Mouse (Mus musculus) intestine, postnatal 0 days (tissue): ENCODE measurements around the gene Slc11a1. TPM values are rescaled to one million over a fixed set of nuclear protein-coding genes. Genes with fewer than 3 reads are reported as not detected.

Experiments
- ATAC-seq: fragments of 200-750 bp; cut with Nextera tagmentation; 2 replicates; pipeline ENCODE4 v1.8.0; 2017; ENCODE audit warnings: mild to moderate bottlenecking, moderate TSS enrichment, moderate library complexity
- H3K27ac ChIP-seq: fragments of 300-500 bp; sonication (generic); 2 replicates; pipeline ENCODE4 v1.5.1; 2014; ENCODE audit warnings: mild to moderate bottlenecking, low read depth, low read length, moderate library complexity
- H3K27me3 ChIP-seq: fragments of 300-500 bp; sonication (generic); replicated peaks from 2 replicates; pipeline ENCODE4 v1.6.1; 2014; ENCODE audit warnings: low read length, mixed read lengths; ENCODE audit not compliant: control insufficient read depth, insufficient read depth
- H3K36me3 ChIP-seq: fragments of 300-500 bp; sonication (generic); 2 replicates; pipeline ENCODE4 v1.6.1; 2014; ENCODE audit warnings: mild to moderate bottlenecking, moderate library complexity; ENCODE audit not compliant: control insufficient read depth, insufficient read depth
- H3K4me1 ChIP-seq: fragments of 300-500 bp; sonication (generic); replicated peaks from 2 replicates; pipeline ENCODE4 v1.6.1; 2014; ENCODE audit warnings: antibody characterized with exemption, low read length, mixed read lengths; ENCODE audit not compliant: control insufficient read depth, insufficient read depth
- H3K4me2 ChIP-seq: fragments of 300-500 bp; sonication (generic); replicated peaks from 2 replicates; pipeline ENCODE4 v1.6.1; 2014; ENCODE audit warnings: low read depth, mild to moderate bottlenecking, moderate library complexity
- H3K4me3 ChIP-seq: fragments of 300-500 bp; sonication (generic); 2 replicates; pipeline ENCODE4 v1.5.1; 2014; ENCODE audit warnings: low read depth, low read length
- H3K9ac ChIP-seq: fragments of 300-500 bp; sonication (generic); 2 replicates; pipeline ENCODE4 v1.6.1; 2014; ENCODE audit warnings: mild to moderate bottlenecking, low read depth, low read length
- H3K9me3 ChIP-seq: fragments of 300-500 bp; sonication (generic); 2 replicates; pipeline ENCODE4 v1.6.1; 2016; ENCODE audit warnings: mixed run types; ENCODE audit not compliant: control insufficient read depth
- CTCF ChIP-seq: sonication (generic); IDR thresholded peaks from 2 replicates; pipeline ENCODE4 v1.5.1; 2016; ENCODE audit warnings: low read depth, mild to moderate bottlenecking, control low read depth, antibody characterized with exemption, moderate library complexity
- WGBS: fragments of 180-500 bp; shearing (Covaris S2); extraction: QIAGEN DNeasy Blood & Tissue Kit; methylation state at CpG from one replicate; pipeline ENCODE4 v1.1.7; 2014; 5-methylcytosine and 5-hydroxymethylcytosine counted together
- microRNA counts: library from miRNA; unstranded; fragments of <30 nt; microRNA quantifications from one replicate; lab custom pipeline; 2016
- microRNA-seq: library from miRNA; unstranded; fragments of <30 nt; microRNA quantifications from one replicate; pipeline ENCODE4, GENCODE M21; 2016
- polyA plus RNA-seq: library from polyadenylated mRNA; unstranded; fragments of >200 nt; fragmentation: Nextera tagmentation; extraction: Ambion mirVana; gene quantifications from 2 replicates; pipeline ENCODE4 v1.2.1, GENCODE M21; 2015

Gene Slc11a1
- polyA plus RNA-seq, 1 experiment from 2014 or later = 4.3 TPM

- no peaks in the 10 kb centered on the region for H3K9me3 ChIP-seq
- no peak overlapping the region for H3K4me3 ChIP-seq
- no peak overlapping the region for H3K9ac ChIP-seq
- TF ChIP-seq CTCF = no peak
- H3K27me3 ChIP-seq = no peaks in the 10 kb centered on the region
- H3K36me3 ChIP-seq = peaks cover 60% of the 10 kb centered on the region
- H3K4me2 ChIP-seq = no peak overlapping the region
- WGBS = 72% methylated on average over 9 of the region's 9 CpGs
- 0 out of 2 replicates have a peak, but pooled peaks cover 2% of the 10 kb centered on the region for H3K4me1 ChIP-seq
- ATAC-seq = no peak
- no peak overlapping the region for H3K27ac ChIP-seq
Measured at GRCm38 (mm10) chr1:74419440-74419794, 44.4 kb downstream of the Slc11a1 start.

GRCm38 (mm10) chr1:74423147-74423546 lies 48.2 kb downstream of the Slc11a1 start:
- H3K36me3 ChIP-seq = peaks cover 85% of the 10 kb centered on the region
- no peak overlapping the region for H3K27ac ChIP-seq
- 56% methylated on average over 8 of the region's 8 CpGs for WGBS

DNA sequence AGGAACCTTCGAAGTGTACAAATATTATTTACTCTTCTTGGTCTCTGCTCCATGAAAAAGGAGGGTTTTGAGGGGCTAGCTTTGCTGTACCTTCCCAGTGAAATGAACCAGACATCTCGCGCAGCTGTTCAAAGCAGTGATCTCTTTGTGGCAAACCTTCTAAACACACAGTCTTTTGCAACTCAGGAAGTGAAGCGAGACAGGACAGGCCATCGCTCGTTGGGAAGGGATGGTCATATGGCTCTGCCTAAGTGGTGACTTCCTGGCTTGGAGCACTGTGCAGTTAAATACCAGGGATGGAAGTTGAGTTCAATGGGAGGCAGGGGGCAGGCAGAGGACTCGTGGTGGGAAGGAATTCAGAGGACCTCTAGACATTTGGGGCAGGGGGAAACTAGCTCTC lies 50.9 kb downstream of the Slc11a1 start:
- no peak for ATAC-seq
- Histone ChIP-seq H3K4me2 (no peak overlapping the region), H3K36me3 (peaks cover 94% of the 10 kb centered on the region), H3K9me3 (no peaks in the 10 kb centered on the region), H3K4me1 (no peaks in the 10 kb centered on the region), H3K27ac (no peak overlapping the region), H3K9ac (no peak overlapping the region), H3K4me3 (no peak overlapping the region), H3K27me3 (no peaks in the 10 kb centered on the region)
- WGBS = 50% methylated on average over 7 of the region's 7 CpGs
- 0 out of 2 replicates have a peak, but pooled peaks have one; percentile 8 for TF ChIP-seq CTCF

More at GRCm38 (mm10) chr1:74423147-74423546, 48.2 kb downstream of the Slc11a1 start:
- Histone ChIP-seq H3K4me1 (0 out of 2 replicates have a peak, but pooled peaks cover 2% of the 10 kb centered on the region), H3K9ac (no peak overlapping the region), H3K4me2 (no peak overlapping the region), H3K4me3 (no peak overlapping the region), H3K27me3 (no peaks in the 10 kb centered on the region), H3K9me3 (no peaks in the 10 kb centered on the region)
- ATAC-seq = no peak
- TF ChIP-seq CTCF = no peak

DNA sequence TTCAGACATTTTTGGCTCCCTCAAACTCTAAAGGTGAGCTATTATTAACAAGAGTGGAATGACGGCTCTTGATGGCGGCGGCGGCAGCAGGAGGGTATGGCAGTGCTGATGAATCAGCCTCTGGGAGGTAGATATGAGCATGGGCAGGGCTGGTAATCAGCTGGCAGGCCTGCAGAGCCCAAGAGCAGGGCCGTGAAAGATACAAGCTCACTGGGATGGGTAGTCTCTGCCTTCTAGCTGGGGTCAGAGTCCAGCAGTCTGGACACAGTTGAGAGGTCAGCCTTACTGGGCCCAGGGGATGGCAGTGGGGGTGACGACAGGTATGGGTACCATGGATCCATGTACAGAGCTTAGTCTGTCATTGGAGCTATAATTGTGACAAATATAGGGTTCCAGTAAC lies 58.2 kb downstream of the Slc11a1 start:
- TF ChIP-seq CTCF = no peak
- H3K4me3 ChIP-seq = no peak overlapping the region
- H3K27ac ChIP-seq = peak overlapping the region; percentile 82; the same call in 1 of the 2 replicates
- H3K4me2 ChIP-seq = no peak overlapping the region
- peaks cover 61% of the 10 kb centered on the region for H3K36me3 ChIP-seq
- peaks cover 10% of the 10 kb centered on the region for H3K4me1 ChIP-seq
- no peaks in the 10 kb centered on the region for H3K9me3 ChIP-seq
- H3K27me3 ChIP-seq = no peaks in the 10 kb centered on the region
- WGBS = 41% methylated on average over 6 of the region's 6 CpGs
- H3K9ac ChIP-seq = no peak overlapping the region
- ATAC-seq = peak; percentile 29

- Histone ChIP-seq H3K36me3 (peaks cover 56% of the 10 kb centered on the region), H3K27me3 (no peaks in the 10 kb centered on the region), H3K4me2 (no peak overlapping the region), H3K4me1 (peaks cover 10% of the 10 kb centered on the region), H3K9me3 (no peaks in the 10 kb centered on the region), H3K27ac (peak overlapping the region; percentile 82), H3K4me3 (no peak overlapping the region), H3K9ac (no peak overlapping the region)
- no peak for TF ChIP-seq CTCF
- ATAC-seq = peak; percentile 46
- WGBS = 19% methylated on average over 5 of the region's 5 CpGs
Measured at GRCm38 (mm10) chr1:74434596-74434995, 59.6 kb downstream of the Slc11a1 start.

DNA sequence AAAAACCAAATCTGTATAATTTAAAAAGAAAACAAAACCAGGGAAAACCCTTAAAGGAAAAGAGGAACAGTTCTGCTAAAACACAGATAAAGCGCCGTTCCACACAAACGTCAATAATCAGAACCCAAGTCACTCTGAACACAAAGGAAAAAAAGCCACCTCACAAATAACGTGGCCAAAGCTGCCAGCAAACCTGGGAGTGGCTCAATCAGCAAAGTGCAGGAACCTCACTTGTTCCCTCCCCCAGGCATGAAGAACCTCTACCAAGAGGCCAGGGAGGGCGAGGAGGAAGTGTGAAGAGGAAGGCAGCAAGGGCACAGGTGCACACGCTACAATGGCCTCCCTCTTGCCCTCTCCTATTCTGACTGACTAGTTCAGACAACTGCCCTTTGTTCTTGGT lies 60.6 kb downstream of the Slc11a1 start:
- ATAC-seq = peak; percentile 71
- no peaks in the 10 kb centered on the region for H3K9me3 ChIP-seq
- peak overlapping the region; percentile 82 for H3K27ac ChIP-seq
- no peaks in the 10 kb centered on the region for H3K27me3 ChIP-seq
- H3K4me3 ChIP-seq = no peak overlapping the region
- H3K36me3 ChIP-seq = peaks cover 49% of the 10 kb centered on the region
- H3K9ac ChIP-seq = no peak overlapping the region
- peaks cover 10% of the 10 kb centered on the region for H3K4me1 ChIP-seq
- 42% methylated on average over 6 of the region's 6 CpGs for WGBS
- H3K4me2 ChIP-seq = no peak overlapping the region
- TF ChIP-seq CTCF = no peak

MicroRNA genes within 50 kb of the gene (microRNA counts, 519-probe panel; counts per million panel counts)
- microRNA mmu-miR-26b (lab: Ali Mortazavi, UCI) = 4,768 counts per million, percentile 80 among the panel's probes with 10 or more counts

Small RNA genes lying within 50 kb of the gene (microRNA-seq; reads per million reads assigned to microRNA genes)
- gene Mir26b = 35,500 reads per million, percentile 98 among the genes with 10 or more reads in this experiment

Other genes with a start within 250 kb of the Slc11a1 start
- 0.10 TPM in 1 of 2 replicates, not detected in the other for gene Rufy4, start 249.7 kb upstream of the Slc11a1 start, polyA plus RNA-seq
- gene Cxcr2, start 221.2 kb upstream of the Slc11a1 start, polyA plus RNA-seq = 0.07 TPM in 2 replicates
- gene Cxcr1, start 180.6 kb upstream of the Slc11a1 start, polyA plus RNA-seq = not detected in 2 replicates
- gene Arpc2, start 139.1 kb upstream of the Slc11a1 start, polyA plus RNA-seq = 528 and 529 TPM in 2 replicates
- 0.78 and 0.93 TPM in 2 replicates for gene Gpbar1, start 96.6 kb upstream of the Slc11a1 start, polyA plus RNA-seq
- gene Aamp, start 90.5 kb upstream of the Slc11a1 start, polyA plus RNA-seq = 130 and 136 TPM in 2 replicates
- 103 and 107 TPM in 2 replicates for gene Pnkd, start 90.3 kb upstream of the Slc11a1 start, polyA plus RNA-seq
- 47.4 and 49.1 TPM in 2 replicates for gene Tmbim1, start 69.6 kb upstream of the Slc11a1 start, polyA plus RNA-seq
- gene Catip, start 13.1 kb upstream of the Slc11a1 start, polyA plus RNA-seq = 0.25 and 0.33 TPM in 2 replicates
- 48.9 and 52.4 TPM in 2 replicates for gene Ctdsp1, start 16.3 kb downstream of the Slc11a1 start, polyA plus RNA-seq
- gene Vil1, start 34.2 kb downstream of the Slc11a1 start, polyA plus RNA-seq = 217 and 244 TPM in 2 replicates
- gene Cnot9, start 130.9 kb downstream of the Slc11a1 start, polyA plus RNA-seq = 30.7 and 30.8 TPM in 2 replicates
- gene Plcd4, start 167.7 kb downstream of the Slc11a1 start, polyA plus RNA-seq = 0.38 TPM in 2 replicates
- 9.2 and 9.4 TPM in 2 replicates for gene Usp37, start 169.1 kb downstream of the Slc11a1 start, polyA plus RNA-seq
- 1.8 TPM in 2 replicates for gene Zfp142, start 213.1 kb downstream of the Slc11a1 start, polyA plus RNA-seq
- 5.1 and 6.0 TPM in 2 replicates for gene Bcs1l, start 213.1 kb downstream of the Slc11a1 start, polyA plus RNA-seq
- 17.9 and 18.1 TPM in 2 replicates for gene Rnf25, start 226.2 kb downstream of the Slc11a1 start, polyA plus RNA-seq
- gene Stk36, start 226.2 kb downstream of the Slc11a1 start, polyA plus RNA-seq = 0.73 and 0.94 TPM in 2 replicates